Mouse (Mus musculus) myocyte (in vitro differentiated cells): ENCODE data around the gene Fam169b.

Experiments
- E2F4 ChIP-seq: IDR thresholded peaks from one replicate; pipeline ENCODE4 v1.6.1; 2011; ENCODE audit warnings: mild to moderate bottlenecking, control low read depth, moderate library complexity; ENCODE audit not compliant: insufficient read depth
- MYOG ChIP-seq, 3 experiments: IDR thresholded peaks; one replicate each; pipeline ENCODE4 v1.6.1; 2011; ENCODE audit warnings: control low read depth in 2 of 3, low read depth in 2 of 3, mild to moderate bottlenecking in 2 of 3; ENCODE audit not compliant: insufficient read length in 2 of 3, control insufficient read depth in 1 of 3, insufficient read depth in 1 of 3
- POLR2A ChIP-seq: IDR thresholded peaks from one replicate; pipeline ENCODE4 v1.6.1; 2011; ENCODE audit warnings: low read depth, mild to moderate bottlenecking, control low read depth, moderate library complexity; ENCODE audit not compliant: insufficient read length

DNA sequence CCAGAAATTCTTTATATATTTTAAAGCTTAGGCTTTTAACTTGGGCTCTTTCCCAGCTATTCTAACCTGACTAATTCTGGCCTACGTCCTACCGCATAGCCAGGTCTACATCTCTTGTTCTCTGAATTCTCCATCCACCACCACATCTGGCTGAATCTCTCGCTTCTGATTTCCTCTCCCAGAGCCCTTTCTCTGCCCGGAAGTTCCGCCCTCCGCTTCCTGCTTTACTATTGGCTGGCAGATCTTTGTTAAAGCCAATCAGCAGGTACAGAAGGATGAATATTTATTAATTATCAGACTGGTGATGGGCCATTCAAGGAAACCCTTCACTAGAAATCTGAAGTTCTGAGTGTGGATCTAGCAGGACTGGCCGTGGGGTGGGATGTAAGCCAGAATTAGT, 27.5 kb downstream of the Fam169b start:
- TF ChIP-seq POLR2A (no peak), E2F4 (no peak), MYOG (IDR thresholded peaks at IDR 0.05; ENCODE audit: control insufficient read depth in 1 of 3, insufficient read depth in 1 of 3, insufficient read length in 2 of 3, low read depth in 2 of 3) (no peak)
